Mouse (Mus musculus): Measurements from ENCODE around the gene Zfp579. TPM values are rescaled to one million over a fixed set of nuclear protein-coding genes. Genes with fewer than 3 reads are reported as not detected.

Zfp579 gene
- polyA plus RNA-seq, 1 experiment = 16.3 TPM

GRCm38 (mm10) chr7:4950561-4951342, 45.2 kb downstream of the Zfp579 start:
- Histone ChIP-seq H3K4me3 (no peak overlapping the region), H3K79me2 (ENCODE audit: control insufficient read depth, insufficient read depth) (no peaks in the 10 kb centered on the region), H3ac (ENCODE audit: control insufficient read depth, insufficient read length) (no peak overlapping the region), H3K27me3 (ENCODE audit: control insufficient read depth, insufficient read depth, insufficient read length) (peaks cover 9% of the 10 kb centered on the region), H3K4me2 (ENCODE audit: low read depth) (peak overlapping the region; percentile 21), H3K36me3 (ENCODE audit: control insufficient read depth, insufficient read depth) (no peaks in the 10 kb centered on the region)
- TF ChIP-seq E2F4 (IDR thresholded peaks at IDR 0.05; ENCODE audit: insufficient read depth) = no peak
- no peak for TF ChIP-seq MYOG (IDR thresholded peaks at IDR 0.05; ENCODE audit: control insufficient read depth in 1 of 3, insufficient read depth in 1 of 3, insufficient read length in 2 of 3, low read depth in 2 of 3)
- TF ChIP-seq USF1 (IDR thresholded peaks at IDR 0.05; ENCODE audit: low read depth) = peak; percentile 58
- no peak for TF ChIP-seq TCF12 (IDR thresholded peaks at IDR 0.05; ENCODE audit: insufficient read depth, poor library complexity, severe bottlenecking)
- TF ChIP-seq SRF (IDR thresholded peaks at IDR 0.05; ENCODE audit: control insufficient read depth, insufficient read length, low read depth) = no peak

GRCm38 (mm10) chr7:4948386-4948785, 47.6 kb downstream of the Zfp579 start:
- Histone ChIP-seq H3K27me3 (ENCODE audit: control insufficient read depth, insufficient read depth, insufficient read length) (peaks cover 6% of the 10 kb centered on the region), H3K4me2 (ENCODE audit: low read depth) (no peak overlapping the region), H3K4me3 (no peak overlapping the region), H3K36me3 (ENCODE audit: control insufficient read depth, insufficient read depth) (no peaks in the 10 kb centered on the region), H3K79me2 (ENCODE audit: control insufficient read depth, insufficient read depth) (no peaks in the 10 kb centered on the region), H3ac (ENCODE audit: control insufficient read depth, insufficient read length) (no peak overlapping the region)
- TF ChIP-seq TCF12 (IDR thresholded peaks at IDR 0.05; ENCODE audit: insufficient read depth, poor library complexity, severe bottlenecking) = no peak
- TF ChIP-seq MYOD1 (IDR thresholded peaks at IDR 0.05; ENCODE audit: control insufficient read depth in 1 of 3, insufficient read length in 2 of 3, low read depth in 2 of 3) = no peak
- no peak for TF ChIP-seq REST (IDR thresholded peaks at IDR 0.05; ENCODE audit: insufficient read depth, insufficient read length)
- no peak for TF ChIP-seq POLR2A (IDR thresholded peaks at IDR 0.05; ENCODE audit: insufficient read length, low read depth)
- TF ChIP-seq TCF3 (IDR thresholded peaks at IDR 0.05; ENCODE audit: insufficient read length, low read depth) = no peak
- TF ChIP-seq MYOG (IDR thresholded peaks at IDR 0.05; ENCODE audit: control insufficient read depth in 1 of 3, insufficient read depth in 1 of 3, insufficient read length in 2 of 3, low read depth in 2 of 3) = no peak
- TF ChIP-seq E2F4 (IDR thresholded peaks at IDR 0.05; ENCODE audit: insufficient read depth) = no peak
- no peak for TF ChIP-seq CEBPB (IDR thresholded peaks at IDR 0.05; ENCODE audit: insufficient read depth, poor library complexity, severe bottlenecking)
- TF ChIP-seq USF1 (IDR thresholded peaks at IDR 0.05; ENCODE audit: low read depth) = no peak
- no peak for TF ChIP-seq POLR2AphosphoS2 (IDR thresholded peaks at IDR 0.05; ENCODE audit: insufficient read length, low read depth)
- TF ChIP-seq MAX (IDR thresholded peaks at IDR 0.05; ENCODE audit: low read depth) = no peak
- TF ChIP-seq SRF (IDR thresholded peaks at IDR 0.05; ENCODE audit: control insufficient read depth, insufficient read length, low read depth) = no peak

- no peak overlapping the region for H3K4me2 ChIP-seq (ENCODE audit: low read depth)
- H3K4me3 ChIP-seq = no peak overlapping the region
- no peaks in the 10 kb centered on the region for H3K36me3 ChIP-seq (ENCODE audit: control insufficient read depth, insufficient read depth)
- TF ChIP-seq TCF12 (IDR thresholded peaks at IDR 0.05; ENCODE audit: insufficient read depth, poor library complexity, severe bottlenecking) (no peak), USF1 (IDR thresholded peaks at IDR 0.05; ENCODE audit: low read depth) (no peak), MYOG (IDR thresholded peaks at IDR 0.05; ENCODE audit: control insufficient read depth in 1 of 3, insufficient read depth in 1 of 3, insufficient read length in 2 of 3, low read depth in 2 of 3) (peak; percentile 23 to 69 (median 60)), POLR2AphosphoS2 (IDR thresholded peaks at IDR 0.05; ENCODE audit: insufficient read length, low read depth) (no peak), POLR2A (IDR thresholded peaks at IDR 0.05; ENCODE audit: insufficient read length, low read depth) (no peak), MYOD1 (IDR thresholded peaks at IDR 0.05; ENCODE audit: control insufficient read depth in 1 of 3, insufficient read length in 2 of 3, low read depth in 2 of 3) (peak in 1 of 3 experiments; percentile 81), MAX (IDR thresholded peaks at IDR 0.05; ENCODE audit: low read depth) (no peak)
- no peaks in the 10 kb centered on the region for H3K79me2 ChIP-seq (ENCODE audit: control insufficient read depth, insufficient read depth)
- peaks cover under 1% of the 10 kb centered on the region for H3K27me3 ChIP-seq (ENCODE audit: control insufficient read depth, insufficient read depth, insufficient read length)
- H3ac ChIP-seq (ENCODE audit: control insufficient read depth, insufficient read length) = no peak overlapping the region
Observed at GRCm38 (mm10) chr7:4947855-4948254, 48.1 kb downstream of the Zfp579 start.

- Histone ChIP-seq H3K4me2 (ENCODE audit: low read depth) (peak overlapping the region; percentile 67), H3K79me2 (ENCODE audit: control insufficient read depth, insufficient read depth) (no peaks in the 10 kb centered on the region), H3ac (ENCODE audit: control insufficient read depth, insufficient read length) (no peak overlapping the region), H3K4me3 (no peak overlapping the region), H3K36me3 (ENCODE audit: control insufficient read depth, insufficient read depth) (no peaks in the 10 kb centered on the region), H3K27me3 (ENCODE audit: control insufficient read depth, insufficient read depth, insufficient read length) (no peaks in the 10 kb centered on the region)
- TF ChIP-seq MYOG (IDR thresholded peaks at IDR 0.05; ENCODE audit: control insufficient read depth in 1 of 3, insufficient read depth in 1 of 3, insufficient read length in 2 of 3, low read depth in 2 of 3) (no peak), POLR2A (IDR thresholded peaks at IDR 0.05; ENCODE audit: insufficient read length, low read depth) (no peak), E2F4 (IDR thresholded peaks at IDR 0.05; ENCODE audit: insufficient read depth) (no peak), CEBPB (IDR thresholded peaks at IDR 0.05; ENCODE audit: insufficient read depth, poor library complexity, severe bottlenecking) (no peak), POLR2AphosphoS2 (IDR thresholded peaks at IDR 0.05; ENCODE audit: insufficient read length, low read depth) (no peak), MYOD1 (IDR thresholded peaks at IDR 0.05; ENCODE audit: control insufficient read depth in 1 of 3, insufficient read length in 2 of 3, low read depth in 2 of 3) (no peak)
Observed at GRCm38 (mm10) chr7:4943223-4943815, 52.6 kb downstream of the Zfp579 start.

- Histone ChIP-seq H3ac (ENCODE audit: control insufficient read depth, insufficient read length) (no peak overlapping the region), H3K79me2 (ENCODE audit: control insufficient read depth, insufficient read depth) (no peaks in the 10 kb centered on the region), H3K36me3 (ENCODE audit: control insufficient read depth, insufficient read depth) (no peaks in the 10 kb centered on the region), H3K27me3 (ENCODE audit: control insufficient read depth, insufficient read depth, insufficient read length) (no peaks in the 10 kb centered on the region), H3K4me3 (no peak overlapping the region), H3K4me2 (ENCODE audit: low read depth) (no peak overlapping the region)
- no peak for TF ChIP-seq USF1 (IDR thresholded peaks at IDR 0.05; ENCODE audit: low read depth)
- no peak for TF ChIP-seq POLR2AphosphoS2 (IDR thresholded peaks at IDR 0.05; ENCODE audit: insufficient read length, low read depth)
- TF ChIP-seq POLR2A (IDR thresholded peaks at IDR 0.05; ENCODE audit: insufficient read length, low read depth) = no peak
- no peak for TF ChIP-seq REST (IDR thresholded peaks at IDR 0.05; ENCODE audit: insufficient read depth, insufficient read length)
- no peak for TF ChIP-seq E2F4 (IDR thresholded peaks at IDR 0.05; ENCODE audit: insufficient read depth)
- TF ChIP-seq MAX (IDR thresholded peaks at IDR 0.05; ENCODE audit: low read depth) = no peak
- TF ChIP-seq CEBPB (IDR thresholded peaks at IDR 0.05; ENCODE audit: insufficient read depth, poor library complexity, severe bottlenecking) = no peak
- no peak for TF ChIP-seq TCF3 (IDR thresholded peaks at IDR 0.05; ENCODE audit: insufficient read length, low read depth)
- TF ChIP-seq MYOD1 (IDR thresholded peaks at IDR 0.05; ENCODE audit: control insufficient read depth in 1 of 3, insufficient read length in 2 of 3, low read depth in 2 of 3) = no peak
- no peak for TF ChIP-seq MYOG (IDR thresholded peaks at IDR 0.05; ENCODE audit: control insufficient read depth in 1 of 3, insufficient read depth in 1 of 3, insufficient read length in 2 of 3, low read depth in 2 of 3)
- TF ChIP-seq SRF (IDR thresholded peaks at IDR 0.05; ENCODE audit: control insufficient read depth, insufficient read length, low read depth) = no peak
- no peak for TF ChIP-seq TCF12 (IDR thresholded peaks at IDR 0.05; ENCODE audit: insufficient read depth, poor library complexity, severe bottlenecking)
Observed at GRCm38 (mm10) chr7:4942673-4943072, 53.3 kb downstream of the Zfp579 start.
